Mouse (Mus musculus): Measurements from ENCODE around the gene 1700029P11Rik.

- TF ChIP-seq CTCF (IDR thresholded peaks at IDR 0.05; ENCODE audit: borderline replicate concordance, extremely low read depth, insufficient read depth, insufficient read length) (no peak), POLR2A (IDR thresholded peaks at IDR 0.05; ENCODE audit: borderline replicate concordance, extremely low read depth, insufficient read depth, insufficient read length, poor library complexity, severe bottlenecking) (no peak)
Observed at GRCm38 (mm10) chr15:81968447-81968846, 11.9 kb upstream of the 1700029P11Rik start.
